Mouse (Mus musculus) CD4-positive, CD25-positive, alpha-beta regulatory T cell, adult 4 months (primary cell): ENCODE data around the gene Fkbpl. TPM values are rescaled to one million over a fixed set of nuclear protein-coding genes. Genes with fewer than 3 reads are reported as not detected.

Experiments
- ATAC-seq: one replicate; pipeline ENCODE4 v1.8.0; 2017
- polyA plus RNA-seq, 2 experiments: library from polyadenylated mRNA; unstranded; fragments of 100-300 nt; shearing (Covaris generic); gene quantifications; one replicate each; pipeline ENCODE4 v1.2.1; 2017

Fkbpl gene
- polyA plus RNA-seq: 1 to 10 TPM; 3.6 to 5.9 TPM

DNA sequence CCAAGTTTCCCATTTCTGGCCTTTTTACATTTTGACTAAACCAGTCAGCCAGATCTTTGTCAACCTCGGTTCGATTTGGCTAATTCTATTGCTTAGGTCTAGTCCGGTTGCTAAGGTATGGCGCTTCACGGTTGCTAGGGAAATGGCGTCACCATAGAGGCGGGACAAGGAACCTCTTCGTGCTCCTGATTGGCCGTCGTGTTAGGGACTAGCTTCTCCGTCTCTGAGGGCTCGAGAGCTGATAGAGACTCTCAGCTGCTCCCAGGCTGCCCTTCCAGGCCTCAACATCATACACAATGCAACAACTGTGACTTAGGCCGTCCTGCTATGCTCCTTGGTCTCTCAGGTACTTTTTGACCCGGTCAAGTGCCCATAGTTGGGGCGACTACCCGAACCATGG lies at the start of gene Fkbpl:
Fkbpl (plus strand) TSS at position 157 of the 400 bp plus-strand sequence.
- peak; percentile 85 for ATAC-seq

DNA sequence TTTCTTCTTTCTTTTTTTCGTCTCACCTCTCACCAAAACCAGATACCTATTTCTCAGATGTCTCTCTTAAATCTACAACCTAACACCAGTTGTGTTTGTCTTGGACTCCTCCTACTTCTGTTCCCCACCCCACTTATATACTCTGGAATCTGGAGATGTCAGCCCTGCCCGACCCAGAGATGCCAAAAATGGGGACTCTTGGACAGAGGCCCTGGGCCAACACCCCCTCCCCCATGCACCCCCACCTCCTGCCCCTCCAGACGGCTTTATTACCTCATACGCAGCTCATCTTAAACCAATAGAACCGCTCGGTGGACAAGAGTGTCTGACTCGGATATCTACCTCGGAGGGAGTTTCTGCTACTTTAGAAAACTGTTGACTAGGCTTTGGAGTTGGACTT lies 48.5 kb upstream of the Fkbpl start:
- no peak for ATAC-seq

DNA sequence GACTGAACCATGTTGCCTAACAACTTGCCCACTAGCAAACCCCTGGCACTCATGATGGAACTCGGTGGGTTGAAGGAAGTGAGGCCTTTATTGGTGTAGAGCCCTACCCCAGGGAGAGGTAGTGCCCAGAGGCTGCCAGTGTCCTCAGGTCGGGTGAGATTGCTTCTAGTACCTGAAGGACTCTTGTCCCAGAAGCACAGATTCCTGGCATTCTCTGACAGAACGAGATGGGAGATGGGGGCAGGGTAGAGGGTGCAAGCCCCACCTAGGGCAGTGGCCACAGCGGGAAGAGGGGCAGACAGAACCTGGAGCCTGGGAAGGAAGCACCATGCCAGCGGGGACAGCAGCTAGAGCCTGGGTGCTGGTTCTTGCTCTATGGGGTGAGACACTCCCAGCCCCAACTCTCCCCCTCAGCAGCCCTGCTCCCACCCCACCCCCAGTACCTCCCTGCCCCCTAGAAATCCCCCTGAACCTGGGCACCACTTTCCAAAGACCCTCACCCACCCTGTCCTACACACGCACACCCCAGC lies 46.9 kb upstream of the Fkbpl start, which contains the start of gene Ager:
Ager (plus strand) TSS at position 297 of the 530 bp plus-strand sequence.
- no peak for ATAC-seq

DNA sequence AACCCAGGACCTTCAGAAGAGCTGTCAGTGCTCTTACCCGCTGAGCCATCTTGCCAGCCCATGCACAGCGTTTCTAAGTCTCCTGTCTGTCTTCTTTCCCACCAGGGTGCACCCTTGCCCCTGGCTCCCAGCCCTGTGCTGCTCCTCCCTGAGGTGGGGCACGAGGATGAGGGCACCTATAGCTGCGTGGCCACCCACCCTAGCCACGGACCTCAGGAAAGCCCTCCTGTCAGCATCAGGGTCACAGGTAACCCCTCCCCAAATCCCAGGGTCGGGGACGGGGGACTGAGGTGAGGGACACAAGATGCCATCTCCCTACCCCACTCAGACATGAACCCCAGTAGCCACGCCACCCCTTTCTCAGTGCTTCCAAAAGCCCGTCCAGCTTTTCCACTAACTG lies 44.7 kb upstream of the Fkbpl start:
- no peak for ATAC-seq

DNA sequence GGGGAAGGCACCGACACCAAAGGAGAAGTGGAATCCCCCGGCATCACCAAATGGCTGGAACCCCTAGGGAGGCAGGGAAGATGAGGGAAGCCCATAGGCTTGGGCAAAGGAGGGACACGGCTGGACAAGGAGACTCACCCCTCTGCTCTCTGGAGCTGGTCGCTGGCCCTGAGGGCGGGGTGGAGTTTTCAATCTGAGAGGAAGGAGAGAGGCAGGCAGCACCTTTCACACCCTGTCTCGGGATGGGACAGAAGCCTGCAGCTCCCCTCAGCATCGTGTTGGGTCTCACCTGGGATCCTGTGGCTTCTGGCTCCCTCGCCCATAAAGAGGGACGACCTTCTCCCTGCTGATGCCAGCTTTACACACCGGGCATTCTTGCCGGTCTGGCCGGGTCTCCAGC lies 42.8 kb upstream of the Fkbpl start:
- ATAC-seq: no peak

DNA sequence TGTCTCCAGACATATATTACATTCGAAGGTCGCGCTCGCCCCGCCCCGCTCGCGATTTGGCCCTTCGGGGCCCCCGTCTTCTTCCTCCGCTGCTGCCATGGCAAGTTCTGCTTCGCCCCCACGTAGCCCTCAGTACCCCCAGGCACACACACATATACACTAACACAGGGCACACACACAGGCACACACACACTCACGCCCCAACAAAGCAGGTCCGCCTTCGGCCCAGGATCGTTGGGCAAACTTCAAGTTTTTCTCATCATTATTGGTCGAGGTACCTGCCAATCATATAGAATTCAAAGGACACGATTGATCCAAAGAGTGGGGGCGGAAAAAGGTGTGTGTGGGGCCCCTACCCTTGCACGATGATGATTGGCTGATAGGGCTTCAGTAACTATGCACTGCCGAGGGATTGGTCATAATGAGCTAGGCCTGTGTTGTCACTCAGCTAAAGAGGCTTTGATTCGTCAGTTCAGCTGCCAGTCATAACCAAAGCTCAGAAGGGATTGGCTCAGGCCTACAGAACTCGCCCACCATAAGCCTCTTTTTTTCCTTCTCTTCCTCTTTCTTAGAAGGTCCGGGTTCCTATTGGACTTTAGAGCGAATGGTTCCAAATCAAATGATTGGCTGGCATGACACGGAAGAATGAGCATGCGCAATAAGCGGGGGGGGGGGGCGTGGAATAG lies 41.0 kb upstream of the Fkbpl start, which contains the start of gene Rnf5:
Rnf5 (minus strand) TSS at position 316 of the 686 bp plus-strand sequence.
- ATAC-seq: peak; percentile 83

DNA sequence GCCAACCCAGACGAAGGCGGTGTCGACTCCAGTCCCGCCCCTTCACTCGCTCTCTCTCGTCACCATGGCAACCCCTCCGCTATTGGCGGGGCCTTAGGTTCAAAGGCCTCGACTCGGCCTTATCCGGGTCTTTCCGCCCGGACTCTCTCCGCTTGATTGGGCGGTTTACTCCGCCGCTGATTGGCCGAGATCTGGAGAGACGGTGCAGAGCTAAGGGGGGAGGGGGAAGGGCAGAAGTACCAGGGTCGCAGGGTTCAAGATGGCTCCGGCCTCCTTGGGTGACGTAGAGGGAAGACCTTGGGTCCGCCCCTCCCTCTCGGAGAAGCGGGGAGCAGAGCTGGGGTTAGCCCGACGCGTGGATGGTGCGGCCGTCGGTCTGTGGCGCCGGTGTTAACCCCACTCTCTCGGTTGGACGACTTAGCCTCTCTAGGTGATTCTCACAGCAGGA lies 40.5 kb upstream of the Fkbpl start, which contains the start of gene Agpat1:
Agpat1 (plus strand) TSS at position 202 of the 448 bp plus-strand sequence.
- ATAC-seq: peak; percentile 73

DNA sequence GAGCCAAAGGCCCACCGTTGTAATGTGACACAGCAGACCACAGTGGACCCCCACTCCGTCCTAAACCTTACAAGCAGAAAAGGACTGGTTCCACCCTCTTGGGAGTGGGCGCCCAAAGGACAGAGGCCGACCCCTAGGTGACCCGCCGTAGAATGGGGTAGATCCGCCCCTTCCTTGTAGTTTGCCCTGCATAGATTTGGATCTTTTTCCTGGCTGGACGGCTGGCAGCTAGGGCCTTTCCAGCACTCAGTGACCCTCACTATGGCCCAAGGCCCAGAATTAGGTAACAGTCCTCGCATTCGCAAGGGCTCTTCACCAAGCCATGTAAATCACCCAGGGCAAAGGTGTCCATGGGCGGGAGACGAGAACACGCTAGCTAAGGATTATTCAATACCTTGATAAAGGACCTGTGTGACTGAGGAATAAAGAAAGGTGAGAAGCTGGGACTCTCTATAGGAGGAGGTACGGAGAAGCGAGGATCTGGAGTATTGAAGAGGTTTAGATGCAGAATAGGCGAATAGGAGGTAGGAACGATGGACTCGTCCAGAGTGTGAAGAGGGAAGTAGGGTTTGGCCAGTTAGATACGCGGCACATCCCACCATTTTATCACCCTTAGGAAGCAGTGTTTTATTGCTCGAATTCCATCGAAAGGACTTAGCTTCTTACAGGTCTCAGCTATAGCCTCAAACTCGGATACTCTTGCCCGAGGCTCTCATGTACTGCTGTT lies 39.9 kb upstream of the Fkbpl start:
- ATAC-seq: no peak

DNA sequence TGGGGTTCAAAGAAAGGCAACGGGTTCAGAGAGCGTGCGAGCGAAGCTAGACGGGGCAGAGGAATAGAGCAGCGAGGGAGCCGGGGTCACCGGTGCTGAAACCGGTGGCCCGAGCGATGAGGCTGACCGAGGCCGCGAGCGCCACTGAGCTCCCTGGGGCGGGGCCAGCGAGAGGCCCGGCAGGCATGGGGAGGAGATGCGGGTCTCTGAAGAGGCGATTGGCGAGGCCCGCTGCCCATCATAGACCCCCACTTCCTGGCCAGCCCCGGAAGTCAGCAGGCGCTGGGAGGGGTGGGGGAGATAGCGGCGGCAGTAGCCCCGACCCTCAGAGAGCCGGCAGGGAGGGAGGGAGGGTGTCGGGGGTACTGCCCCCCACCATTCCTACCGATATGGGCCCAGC lies 39.0 kb upstream of the Fkbpl start:
- peak; percentile 23 for ATAC-seq

DNA sequence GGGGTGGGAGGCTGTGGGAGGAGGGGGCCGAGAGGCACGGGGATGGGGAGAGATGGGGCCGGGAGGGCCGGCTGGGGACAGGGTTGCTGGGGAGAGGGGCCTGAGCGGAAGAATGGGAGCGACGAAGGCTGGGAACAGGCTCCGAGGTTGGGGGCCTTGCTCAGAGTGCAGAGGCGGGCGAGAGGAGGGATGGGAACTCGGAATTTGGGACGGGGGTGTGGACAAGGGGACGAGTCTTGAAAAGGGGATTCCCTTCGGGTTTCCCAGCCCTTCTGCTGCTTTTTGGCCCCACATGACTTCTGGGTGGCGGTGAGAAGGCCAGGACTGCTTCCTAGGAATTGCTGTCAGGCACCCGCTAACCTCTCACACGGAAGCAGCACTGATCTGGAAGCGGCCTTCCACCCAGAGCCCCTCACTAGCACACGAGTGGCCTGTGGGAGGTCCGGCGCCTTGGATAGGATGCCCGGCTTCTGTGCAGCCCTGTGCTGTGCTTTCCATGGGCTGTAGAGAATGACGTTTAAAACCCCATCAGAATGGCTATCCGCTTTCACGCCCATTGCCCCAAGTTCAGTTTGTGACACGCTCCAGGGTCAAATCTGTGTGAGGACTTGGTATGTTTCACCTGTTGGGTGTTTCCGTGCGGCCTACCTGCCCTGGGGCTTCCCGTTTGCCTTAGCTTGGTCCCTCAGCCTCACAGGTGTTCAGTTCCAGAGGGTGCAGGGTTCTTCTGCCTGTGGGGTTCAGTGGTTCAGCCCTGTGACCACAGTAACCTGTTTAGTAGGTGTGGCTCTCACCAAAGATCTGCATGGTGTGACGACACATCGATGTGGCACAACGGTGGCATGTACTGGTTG lies 38.2 kb upstream of the Fkbpl start:
- ATAC-seq: no peak

DNA sequence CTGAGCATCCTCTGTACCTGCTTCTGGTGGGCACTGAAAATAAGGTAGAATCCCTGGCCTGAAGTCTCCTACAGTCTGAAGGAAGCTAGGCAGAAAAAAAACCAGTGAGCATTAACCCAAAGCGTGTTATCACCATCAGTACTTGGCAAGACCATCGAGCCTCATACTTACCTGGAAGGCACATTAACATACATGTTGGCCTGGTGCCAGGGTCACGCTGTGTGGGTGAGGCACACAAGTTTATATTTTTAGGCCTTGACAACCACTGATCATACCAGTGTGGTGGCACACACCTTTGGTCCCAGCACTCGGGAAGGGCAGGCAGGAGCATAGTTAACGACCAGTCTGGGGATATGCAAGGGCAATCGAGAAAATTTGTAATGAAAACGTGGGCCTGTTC lies 36.6 kb upstream of the Fkbpl start:
- no peak for ATAC-seq

DNA sequence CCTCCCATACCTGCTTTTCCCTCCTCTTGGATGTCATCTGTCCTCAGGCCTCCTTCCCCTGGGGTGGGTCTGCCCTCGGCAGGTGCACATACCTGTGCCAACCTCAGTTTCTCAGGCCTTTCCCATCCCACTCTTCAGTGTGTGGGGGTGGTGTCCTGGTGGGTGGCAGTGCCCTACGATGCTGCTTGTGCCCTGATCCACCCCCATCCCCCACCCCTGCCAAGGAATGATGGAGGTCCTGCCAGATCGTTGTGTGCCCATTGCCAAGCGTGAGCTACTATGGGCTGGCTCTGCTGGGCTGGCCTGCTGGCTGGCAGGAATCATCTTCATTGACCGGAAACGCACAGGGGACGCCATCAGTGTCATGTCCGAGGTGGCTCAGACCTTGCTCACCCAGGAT lies 33.5 kb upstream of the Fkbpl start:
- no peak for ATAC-seq

DNA sequence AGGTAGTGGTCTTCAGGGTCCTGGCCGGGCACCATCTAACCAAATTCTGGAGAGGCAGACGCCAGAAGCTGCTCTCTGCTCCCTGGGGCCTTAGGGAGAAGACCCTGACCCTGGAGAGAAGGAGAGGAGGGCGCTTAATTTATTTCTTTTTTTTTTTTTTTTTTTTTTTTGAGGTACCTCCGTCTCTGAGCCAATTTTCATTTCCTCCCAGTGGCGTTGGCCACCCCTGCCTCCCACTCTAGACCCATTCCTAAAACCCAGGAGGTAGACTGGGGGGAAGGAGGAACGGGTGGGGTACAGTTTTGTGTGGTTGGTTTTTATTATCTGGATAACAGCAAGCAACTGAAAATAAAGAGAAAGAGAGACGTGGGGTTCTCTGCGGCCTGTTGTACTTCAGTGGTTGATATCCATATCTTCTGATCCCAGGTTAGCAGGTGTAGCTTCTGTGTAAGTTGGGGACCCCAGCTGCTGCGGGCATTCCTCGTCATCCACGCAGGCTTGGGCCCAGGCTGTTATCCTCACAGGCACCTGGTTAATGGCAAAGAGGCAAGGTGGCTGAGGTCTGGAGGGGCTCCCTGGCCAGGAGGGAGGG lies 31.4 kb upstream of the Fkbpl start:
- ATAC-seq: no peak

DNA sequence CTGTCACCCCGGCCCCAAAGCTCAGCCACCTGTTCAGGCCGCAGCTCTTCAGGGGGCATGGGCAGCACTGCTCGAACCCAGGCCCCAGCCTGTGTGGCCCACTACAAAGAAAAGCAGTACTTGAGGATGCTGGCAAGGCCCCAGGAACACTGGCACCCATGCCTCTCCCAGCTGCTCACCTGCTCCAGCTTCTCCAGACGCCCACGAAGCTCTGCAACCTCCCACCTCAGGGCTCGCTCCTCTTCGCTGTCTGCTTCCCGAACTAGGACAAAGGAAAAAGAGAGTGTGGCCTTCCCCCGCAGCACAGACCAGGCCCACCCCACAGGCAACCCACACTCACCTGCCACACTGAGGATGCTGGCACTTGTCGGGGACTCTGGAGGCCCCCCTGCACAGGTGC lies 30.7 kb upstream of the Fkbpl start:
- no peak for ATAC-seq

DNA sequence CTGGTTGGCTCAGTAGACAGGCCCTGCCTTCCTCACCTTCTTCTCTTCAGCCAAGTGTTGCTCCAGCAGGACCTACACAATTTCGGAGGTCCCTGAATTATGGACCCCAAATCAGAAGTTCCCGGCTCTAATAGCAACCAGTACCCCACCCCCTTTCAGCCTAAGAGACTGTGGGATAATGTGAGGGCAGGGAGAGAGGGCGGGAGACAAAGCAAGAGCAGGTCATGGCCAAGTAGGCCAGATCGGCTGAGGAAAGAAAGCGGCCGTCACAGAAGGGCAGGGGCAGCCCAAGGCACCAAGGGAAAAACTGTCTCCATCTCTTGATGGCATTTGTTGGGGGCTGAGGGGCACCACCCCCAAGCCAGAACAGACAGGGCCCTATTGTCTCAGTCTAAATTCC lies 28.7 kb upstream of the Fkbpl start, which contains the start of gene Egfl8:
Egfl8 (minus strand) TSS at position 101 of the 400 bp plus-strand sequence.
- ATAC-seq: no peak

DNA sequence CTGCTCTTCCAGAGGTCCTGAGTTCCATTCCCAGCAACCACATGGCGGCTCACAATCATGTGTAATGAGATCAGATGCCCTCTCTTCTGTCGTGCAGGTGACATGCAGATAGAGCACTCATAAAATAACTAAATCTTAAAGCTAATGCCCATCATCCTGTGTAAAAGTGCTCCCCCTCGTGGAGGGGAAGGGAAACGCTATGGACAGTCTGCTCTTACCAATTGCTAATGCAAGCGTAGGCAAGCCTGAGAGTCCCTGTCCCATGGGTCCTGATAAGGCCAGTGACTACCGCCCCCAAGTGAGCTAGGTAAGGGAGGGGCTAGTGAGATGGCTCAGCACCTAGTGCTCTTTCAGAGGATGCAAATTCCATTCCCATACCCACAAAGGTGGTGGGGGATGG lies 25.6 kb upstream of the Fkbpl start:
- ATAC-seq: peak; percentile 84

DNA sequence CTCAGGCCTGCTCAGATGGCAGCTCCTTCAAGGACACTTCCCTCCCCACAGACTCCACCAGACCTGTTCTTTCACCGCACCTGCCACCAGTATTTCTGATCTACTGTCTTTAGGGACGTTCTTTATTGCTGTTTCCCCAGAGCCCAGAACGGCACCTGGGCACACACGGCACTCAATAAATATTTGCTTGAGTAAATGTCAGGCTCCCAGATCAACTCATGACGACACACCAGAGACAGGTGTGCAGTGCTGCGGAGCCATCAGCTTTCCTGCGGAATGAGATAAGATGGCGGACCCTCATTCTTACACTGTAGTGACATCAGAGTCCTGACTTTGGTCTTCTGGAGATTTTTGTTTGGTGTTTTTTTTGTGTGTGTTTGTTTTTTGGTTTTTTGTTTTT lies 23.6 kb upstream of the Fkbpl start:
- ATAC-seq: no peak

DNA sequence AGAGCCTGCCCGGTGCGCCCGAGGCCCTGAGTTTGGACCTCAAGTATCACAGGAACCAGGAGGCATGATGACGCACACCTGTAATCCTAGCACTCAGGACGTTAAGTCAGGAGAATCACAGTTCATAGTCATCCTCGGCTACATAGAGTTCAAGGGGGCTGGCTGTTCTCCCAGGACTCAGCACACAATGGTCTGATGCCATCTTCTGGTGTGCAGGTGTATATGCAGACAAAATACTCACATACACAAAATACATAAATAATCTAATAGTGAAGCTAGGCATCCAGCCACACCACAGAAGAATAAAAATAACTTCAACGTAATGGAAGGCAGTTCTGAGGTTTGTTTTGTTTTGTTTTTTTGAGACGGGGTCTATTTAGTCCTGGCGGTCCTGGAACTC lies 21.4 kb upstream of the Fkbpl start:
- no peak for ATAC-seq

DNA sequence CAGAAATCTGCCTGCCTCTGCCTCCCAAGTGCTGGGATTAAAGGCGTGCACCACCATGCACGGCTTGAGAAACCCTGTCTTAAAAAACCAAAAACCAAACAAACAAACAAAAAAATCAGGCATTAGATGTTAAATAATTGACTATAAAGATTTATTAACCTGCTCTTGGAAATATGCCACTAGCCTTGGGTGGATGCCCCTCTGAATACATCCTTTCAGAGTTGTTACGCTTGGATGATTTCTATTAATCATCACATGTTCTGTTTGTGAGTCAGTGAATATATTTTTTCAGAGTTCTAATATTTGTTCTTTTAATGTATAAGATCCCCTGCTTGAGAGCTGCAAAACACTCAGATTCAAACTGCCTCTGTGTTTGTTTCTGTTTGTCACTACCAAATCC lies 19.6 kb upstream of the Fkbpl start:
- no peak for ATAC-seq

DNA sequence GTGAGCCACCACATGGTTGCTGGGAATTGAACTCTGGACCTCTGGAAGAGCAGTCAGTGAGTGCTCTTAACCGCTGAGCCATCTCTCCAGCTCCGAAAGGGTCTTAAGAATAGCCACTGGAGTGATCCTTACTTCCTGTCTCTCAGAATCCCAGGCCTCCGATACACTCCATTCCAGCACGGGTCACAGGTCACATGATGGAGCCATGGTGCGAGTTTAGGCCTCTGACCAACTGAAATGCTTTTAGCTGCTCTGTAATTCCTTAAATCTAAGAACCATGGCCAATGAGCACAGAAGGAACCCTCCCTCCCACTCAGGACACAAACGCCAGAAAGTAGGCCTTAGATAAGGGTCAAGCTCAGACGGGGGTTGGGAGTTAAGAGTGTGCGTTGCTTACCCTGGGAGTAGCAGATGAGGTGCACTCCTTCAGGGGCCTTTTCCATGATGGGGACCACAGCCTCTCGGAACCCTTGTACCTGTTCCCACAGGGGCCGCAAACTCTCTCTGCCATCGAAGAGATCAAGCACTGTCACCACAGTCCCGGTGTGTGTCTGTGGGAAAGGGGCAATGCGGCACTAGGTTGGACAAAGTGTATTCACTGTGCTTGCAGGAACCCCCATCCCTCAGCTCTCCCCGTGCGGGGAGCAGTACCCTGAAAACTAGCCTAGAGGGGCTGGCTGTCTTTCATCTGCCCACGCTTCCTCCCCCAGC lies 18.3 kb upstream of the Fkbpl start:
- no peak for ATAC-seq

DNA sequence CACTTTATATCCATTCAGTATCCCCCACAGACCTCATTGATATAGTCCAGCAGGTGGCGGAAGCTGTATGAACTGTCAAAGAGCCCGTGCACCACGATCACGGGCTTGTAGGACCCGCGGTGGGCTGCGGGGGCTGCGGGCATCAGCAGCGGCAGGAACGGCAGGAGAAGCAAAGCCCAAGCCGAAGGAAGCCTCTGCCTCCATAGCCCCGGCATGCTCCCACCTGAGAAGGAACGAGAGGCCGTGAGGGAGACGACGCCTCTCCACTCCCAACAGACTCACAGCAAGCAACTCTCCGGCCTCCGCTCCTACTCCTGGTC lies 17.8 kb upstream of the Fkbpl start:
- ATAC-seq: peak; percentile 19
